Mouse (Mus musculus): ENCODE measurements at regions not wholly inside any gene's neighbourhood (a gene's known extent, or its start where the extent isn't known, plus 50 kb on each side); places are given as distances from the start of the nearest gene placed in this dataset.
"Not testable (repeated sequence)": the region's sequence is repeated elsewhere in the genome, so short reads cannot be mapped to it uniquely, and the experiment has no call there.

- H3K4me3 ChIP-seq (ENCODE audit: low read depth, low read length) = no peak overlapping the region
- H3K4me2 ChIP-seq = no peak overlapping the region
- H3K27me3 ChIP-seq (ENCODE audit: control insufficient read depth, insufficient read depth, low read length) = no peaks in the 10 kb centered on the region
- H3K4me1 ChIP-seq (ENCODE audit: control insufficient read depth, insufficient read depth, low read length) = no peaks in the 10 kb centered on the region
- no peak overlapping the region for H3K27ac ChIP-seq (ENCODE audit: low read depth, low read length)
- WGBS (ENCODE audit: insufficient replicate concordance) = 75% methylated on average over 7 of the region's 7 CpGs
- ATAC-seq (replicated peaks; ENCODE audit: insufficient number of reproducible peaks, low FRiP score, low TSS enrichment) = no peak
- H3K9me3 ChIP-seq (replicated peaks; ENCODE audit: control insufficient read depth, low read length) = no peaks in the 10 kb centered on the region
- H3K36me3 ChIP-seq (ENCODE audit: control insufficient read depth, insufficient read depth, low read length) = no peaks in the 10 kb centered on the region
- H3K9ac ChIP-seq (ENCODE audit: low read depth, low read length) = no peak overlapping the region
These were observed 170.8 kb downstream of the Tomm20 start for GRCm38 (mm10) chr8:126774816-126775215.

GRCm38 (mm10) chr8:126772748-126773147 is 172.9 kb downstream of the Tomm20 start:
- Histone ChIP-seq H3K27me3 (ENCODE audit: control insufficient read depth, insufficient read depth, low read length) (no peaks in the 10 kb centered on the region), H3K9me3 (replicated peaks; ENCODE audit: control insufficient read depth, low read length) (no peaks in the 10 kb centered on the region), H3K4me2 (no peak overlapping the region), H3K36me3 (ENCODE audit: control insufficient read depth, insufficient read depth, low read length) (no peaks in the 10 kb centered on the region), H3K4me3 (ENCODE audit: low read depth, low read length) (no peak overlapping the region), H3K27ac (ENCODE audit: low read depth, low read length) (no peak overlapping the region), H3K4me1 (ENCODE audit: control insufficient read depth, insufficient read depth, low read length) (no peaks in the 10 kb centered on the region), H3K9ac (ENCODE audit: low read depth, low read length) (no peak overlapping the region)
- ATAC-seq (replicated peaks; ENCODE audit: insufficient number of reproducible peaks, low FRiP score, low TSS enrichment) = no peak
- WGBS (ENCODE audit: insufficient replicate concordance) = 75% methylated on average over 11 of the region's 11 CpGs

- Histone ChIP-seq H3K27ac (ENCODE audit: low read depth, low read length) (no peak overlapping the region), H3K4me3 (ENCODE audit: low read depth, low read length) (no peak overlapping the region), H3K9ac (ENCODE audit: low read depth, low read length) (no peak overlapping the region), H3K36me3 (ENCODE audit: control insufficient read depth, insufficient read depth, low read length) (no peaks in the 10 kb centered on the region), H3K9me3 (replicated peaks; ENCODE audit: control insufficient read depth, low read length) (no peaks in the 10 kb centered on the region), H3K4me1 (ENCODE audit: control insufficient read depth, insufficient read depth, low read length) (no peaks in the 10 kb centered on the region), H3K27me3 (ENCODE audit: control insufficient read depth, insufficient read depth, low read length) (no peaks in the 10 kb centered on the region), H3K4me2 (no peak overlapping the region)
- WGBS (ENCODE audit: insufficient replicate concordance) = 66% methylated on average over 7 of the region's 7 CpGs
- no peak for ATAC-seq (replicated peaks; ENCODE audit: insufficient number of reproducible peaks, low FRiP score, low TSS enrichment)
These were observed 173.4 kb downstream of the Tomm20 start for GRCm38 (mm10) chr8:126772194-126772593.

- not testable (repeated sequence) for H3K9ac ChIP-seq (ENCODE audit: low read depth, low read length); H3K27ac ChIP-seq (ENCODE audit: low read depth, low read length); ATAC-seq (replicated peaks; ENCODE audit: insufficient number of reproducible peaks, low FRiP score, low TSS enrichment); H3K4me2 ChIP-seq; H3K4me3 ChIP-seq (ENCODE audit: low read depth, low read length); H3K9me3 ChIP-seq (replicated peaks; ENCODE audit: control insufficient read depth, low read length); H3K4me1 ChIP-seq (ENCODE audit: control insufficient read depth, insufficient read depth, low read length); H3K27me3 ChIP-seq (ENCODE audit: control insufficient read depth, insufficient read depth, low read length); H3K36me3 ChIP-seq (ENCODE audit: control insufficient read depth, insufficient read depth, low read length)
- 68% methylated on average over 2 of the region's 2 CpGs for WGBS (ENCODE audit: insufficient replicate concordance)
These were observed 175.3 kb downstream of the Tomm20 start for GRCm38 (mm10) chr8:126770374-126770773.

- Histone ChIP-seq H3K36me3 (ENCODE audit: control insufficient read depth, insufficient read depth, low read length) (no peaks in the 10 kb centered on the region), H3K4me2 (no peak overlapping the region), H3K27me3 (ENCODE audit: control insufficient read depth, insufficient read depth, low read length) (no peaks in the 10 kb centered on the region), H3K4me3 (ENCODE audit: low read depth, low read length) (no peak overlapping the region), H3K4me1 (ENCODE audit: control insufficient read depth, insufficient read depth, low read length) (no peaks in the 10 kb centered on the region), H3K9ac (ENCODE audit: low read depth, low read length) (no peak overlapping the region), H3K27ac (ENCODE audit: low read depth, low read length) (no peak overlapping the region), H3K9me3 (replicated peaks; ENCODE audit: control insufficient read depth, low read length) (no peaks in the 10 kb centered on the region)
- WGBS (ENCODE audit: insufficient replicate concordance) = 91% methylated on average over 5 of the region's 5 CpGs
- ATAC-seq (replicated peaks; ENCODE audit: insufficient number of reproducible peaks, low FRiP score, low TSS enrichment) = no peak
These were observed 174.4 kb upstream of the Irf2bp2 start for GRCm38 (mm10) chr8:126768142-126768541.

GRCm38 (mm10) chr8:126767341-126767740 is 173.6 kb upstream of the Irf2bp2 start:
- H3K4me1 ChIP-seq (ENCODE audit: control insufficient read depth, insufficient read depth, low read length) = no peaks in the 10 kb centered on the region
- no peaks in the 10 kb centered on the region for H3K27me3 ChIP-seq (ENCODE audit: control insufficient read depth, insufficient read depth, low read length)
- WGBS (ENCODE audit: insufficient replicate concordance) = 59% methylated on average over 3 of the region's 3 CpGs
- H3K9me3 ChIP-seq (replicated peaks; ENCODE audit: control insufficient read depth, low read length) = no peaks in the 10 kb centered on the region
- H3K9ac ChIP-seq (ENCODE audit: low read depth, low read length) = no peak overlapping the region
- no peaks in the 10 kb centered on the region for H3K36me3 ChIP-seq (ENCODE audit: control insufficient read depth, insufficient read depth, low read length)
- H3K4me2 ChIP-seq = no peak overlapping the region
- no peak for ATAC-seq (replicated peaks; ENCODE audit: insufficient number of reproducible peaks, low FRiP score, low TSS enrichment)
- no peak overlapping the region for H3K4me3 ChIP-seq (ENCODE audit: low read depth, low read length)
- H3K27ac ChIP-seq (ENCODE audit: low read depth, low read length) = no peak overlapping the region

GRCm38 (mm10) chr8:126765693-126766238 is 172.0 kb upstream of the Irf2bp2 start:
- H3K9me3 ChIP-seq (replicated peaks; ENCODE audit: control insufficient read depth, low read length) = no peaks in the 10 kb centered on the region
- no peak overlapping the region for H3K4me3 ChIP-seq (ENCODE audit: low read depth, low read length)
- H3K27ac ChIP-seq (ENCODE audit: low read depth, low read length) = no peak overlapping the region
- H3K27me3 ChIP-seq (ENCODE audit: control insufficient read depth, insufficient read depth, low read length) = no peaks in the 10 kb centered on the region
- 79% methylated on average over 6 of the region's 6 CpGs for WGBS (ENCODE audit: insufficient replicate concordance)
- no peak overlapping the region for H3K9ac ChIP-seq (ENCODE audit: low read depth, low read length)
- no peak overlapping the region for H3K4me2 ChIP-seq
- no peaks in the 10 kb centered on the region for H3K4me1 ChIP-seq (ENCODE audit: control insufficient read depth, insufficient read depth, low read length)
- no peak for ATAC-seq (replicated peaks; ENCODE audit: insufficient number of reproducible peaks, low FRiP score, low TSS enrichment)
- H3K36me3 ChIP-seq (ENCODE audit: control insufficient read depth, insufficient read depth, low read length) = no peaks in the 10 kb centered on the region

- ATAC-seq (replicated peaks; ENCODE audit: insufficient number of reproducible peaks, low FRiP score, low TSS enrichment) = no peak
These were observed 169.8 kb upstream of the Irf2bp2 start for GRCm38 (mm10) chr8:126763600-126763999.

GRCm38 (mm10) chr8:126759711-126760110 is 165.9 kb upstream of the Irf2bp2 start:
- WGBS (ENCODE audit: insufficient replicate concordance) = 61% methylated on average over 7 of the region's 7 CpGs
- ATAC-seq (replicated peaks; ENCODE audit: insufficient number of reproducible peaks, low FRiP score, low TSS enrichment) = no peak
- H3K4me1 ChIP-seq (ENCODE audit: control insufficient read depth, insufficient read depth, low read length) = peaks cover 9% of the 10 kb centered on the region; the same call in 1 of the 2 replicates
- H3K9me3 ChIP-seq (replicated peaks; ENCODE audit: control insufficient read depth, low read length) = no peaks in the 10 kb centered on the region
- H3K9ac ChIP-seq (ENCODE audit: low read depth, low read length) = no peak overlapping the region
- no peak overlapping the region for H3K4me2 ChIP-seq
- no peaks in the 10 kb centered on the region for H3K27me3 ChIP-seq (ENCODE audit: control insufficient read depth, insufficient read depth, low read length)
- peak overlapping the region; percentile 37; the same call in 1 of the 2 replicates for H3K27ac ChIP-seq (ENCODE audit: low read depth, low read length)
- no peak overlapping the region for H3K4me3 ChIP-seq (ENCODE audit: low read depth, low read length)
- no peaks in the 10 kb centered on the region for H3K36me3 ChIP-seq (ENCODE audit: control insufficient read depth, insufficient read depth, low read length)

More at GRCm38 (mm10) chr8:126763600-126763999, 169.8 kb upstream of the Irf2bp2 start:
- Histone ChIP-seq H3K36me3 (ENCODE audit: control insufficient read depth, insufficient read depth, low read length) (no peaks in the 10 kb centered on the region), H3K4me2 (no peak overlapping the region), H3K27me3 (ENCODE audit: control insufficient read depth, insufficient read depth, low read length) (no peaks in the 10 kb centered on the region), H3K4me1 (ENCODE audit: control insufficient read depth, insufficient read depth, low read length) (0 out of 2 replicates have a peak, but pooled peaks cover 3% of the 10 kb centered on the region), H3K4me3 (ENCODE audit: low read depth, low read length) (no peak overlapping the region), H3K9me3 (replicated peaks; ENCODE audit: control insufficient read depth, low read length) (no peaks in the 10 kb centered on the region), H3K27ac (ENCODE audit: low read depth, low read length) (no peak overlapping the region), H3K9ac (ENCODE audit: low read depth, low read length) (no peak overlapping the region)
- WGBS (ENCODE audit: insufficient replicate concordance) = 85% methylated on average over 7 of the region's 7 CpGs
